Mouse (Mus musculus) embryonic facial prominence, embryonic 14.5 days (tissue): ENCODE measurements around the gene Adamtsl2. TPM values are rescaled to one million over a fixed set of nuclear protein-coding genes. Genes with fewer than 3 reads are reported as not detected.

ENCODE experiments used
- ATAC-seq: fragments of 200-750 bp; cut with Nextera tagmentation; 2 replicates; pipeline ENCODE4 v1.8.0; 2017; ENCODE audit warnings: low read depth, moderate number of reproducible peaks, moderate TSS enrichment
- DNase-seq: peaks from one replicate; pipeline ENCODE4 v3.0.0-alpha.2; 2015; ENCODE audit warnings: low spot score
- H3K27ac ChIP-seq: fragments of 300-500 bp; sonication (generic); replicated peaks from 2 replicates; pipeline ENCODE4 v1.5.1; 2014; ENCODE audit warnings: low read depth, mild to moderate bottlenecking, low read length, moderate library complexity
- H3K27me3 ChIP-seq: fragments of 300-500 bp; sonication (generic); replicated peaks from 2 replicates; pipeline ENCODE4 v1.6.1; 2014; ENCODE audit warnings: low read length; ENCODE audit not compliant: control insufficient read depth, insufficient read depth
- H3K36me3 ChIP-seq: fragments of 300-500 bp; sonication (generic); 2 replicates; pipeline ENCODE4 v1.6.1; 2014; ENCODE audit warnings: low read length, mixed read lengths; ENCODE audit not compliant: control insufficient read depth, insufficient read depth
- H3K4me1 ChIP-seq: fragments of 300-500 bp; sonication (generic); 2 replicates; pipeline ENCODE4 v1.6.1; 2014; ENCODE audit warnings: antibody characterized with exemption, low read length; ENCODE audit not compliant: control insufficient read depth, insufficient read depth
- H3K4me2 ChIP-seq: fragments of 300-500 bp; sonication (generic); 2 replicates; pipeline ENCODE4 v1.6.1; 2014; ENCODE audit warnings: low read depth, mild to moderate bottlenecking, low read length, moderate library complexity, mixed read lengths
- H3K4me3 ChIP-seq: fragments of 300-500 bp; sonication (generic); 2 replicates; pipeline ENCODE4 v1.5.1; 2014; ENCODE audit warnings: low read depth, mild to moderate bottlenecking, low read length
- H3K9ac ChIP-seq: fragments of 300-500 bp; sonication (generic); 2 replicates; pipeline ENCODE4 v1.6.1; 2014; ENCODE audit warnings: low read depth, mild to moderate bottlenecking, low read length, moderate library complexity, mixed read lengths
- H3K9me3 ChIP-seq: fragments of 300-500 bp; sonication (generic); 2 replicates; pipeline ENCODE4 v1.6.1; 2016; ENCODE audit warnings: low read length; ENCODE audit not compliant: control insufficient read depth
- WGBS: fragments of 180-500 bp; shearing (Covaris S2); extraction: QIAGEN DNeasy Blood & Tissue Kit; methylation state at CpG from one replicate; pipeline ENCODE4 v1.1.7; 2014; 5-methylcytosine and 5-hydroxymethylcytosine counted together
- polyA plus RNA-seq: library from polyadenylated mRNA; unstranded; fragments of >200 nt; fragmentation: Nextera tagmentation; extraction: Ambion mirVana; gene quantifications from 2 replicates; pipeline ENCODE4 v1.2.1, GENCODE M21; 2014

Gene Adamtsl2
- polyA plus RNA-seq, 1 experiment from 2014 or later, result 4.6 TPM

GRCm38 (mm10) chr2:27070247-27070813, 8.8 kb upstream of the Adamtsl2 start:
- no peak for ATAC-seq
- H3K27ac ChIP-seq, result no peak overlapping the region
- WGBS, result 80% methylated on average over 2 of the region's 2 CpGs
- no peaks in the 10 kb centered on the region for H3K27me3 ChIP-seq
- peak overlapping the region; percentile 13; the same call in 1 of the 2 replicates for H3K4me3 ChIP-seq
- H3K4me1 ChIP-seq, result peaks cover 11% of the 10 kb centered on the region; the same call in 1 of the 2 replicates
- no peak for DNase-seq
- no peaks in the 10 kb centered on the region for H3K9me3 ChIP-seq
- H3K4me2 ChIP-seq, result no peak overlapping the region
- H3K9ac ChIP-seq, result no peak overlapping the region
- H3K36me3 ChIP-seq, result no peaks in the 10 kb centered on the region

- Histone ChIP-seq H3K9ac (no peak overlapping the region), H3K27me3 (no peaks in the 10 kb centered on the region), H3K4me3 (peak overlapping the region; percentile 13; the same call in 1 of the 2 replicates), H3K36me3 (no peaks in the 10 kb centered on the region), H3K9me3 (no peaks in the 10 kb centered on the region), H3K4me1 (peaks cover 11% of the 10 kb centered on the region; the same call in 1 of the 2 replicates), H3K27ac (no peak overlapping the region), H3K4me2 (no peak overlapping the region)
- WGBS, result 10% methylated on average over 4 of the region's 4 CpGs
- ATAC-seq (peak; percentile 37; the same call in 1 of the 2 replicates), DNase-seq (peak; percentile 82)
Measured at GRCm38 (mm10) chr2:27071137-27071536, 8.0 kb upstream of the Adamtsl2 start.

GRCm38 (mm10) chr2:27071978-27072377, 7.2 kb upstream of the Adamtsl2 start, which contains the start of gene Mymk:
Gene Mymk (minus strand): TSS chr2:27072179.
- peak within 1 kb of the TSS; percentile 13; the same call in 1 of the 2 replicates for H3K4me3 ChIP-seq
- no peaks in the 10 kb centered on the region for H3K36me3 ChIP-seq
- H3K4me2 ChIP-seq, result no peak within 1 kb of the TSS
- ATAC-seq (no peak), DNase-seq (peak; percentile 61)
- peak within 1 kb of the TSS; percentile 8; the same call in 1 of the 2 replicates for H3K9ac ChIP-seq
- peaks cover 11% of the 10 kb centered on the region; the same call in 1 of the 2 replicates for H3K4me1 ChIP-seq
- no peaks in the 10 kb centered on the region for H3K27me3 ChIP-seq
- 71% methylated on average over 2 of the region's 2 CpGs for WGBS
- H3K9me3 ChIP-seq, result no peaks in the 10 kb centered on the region
- H3K27ac ChIP-seq, result no peak within 1 kb of the TSS; the same call in 1 of the 2 replicates

- Histone ChIP-seq H3K27ac (no peak overlapping the region), H3K36me3 (no peaks in the 10 kb centered on the region), H3K9ac (no peak overlapping the region), H3K27me3 (no peaks in the 10 kb centered on the region; the same call in 1 of the 2 replicates), H3K4me3 (no peak overlapping the region), H3K4me2 (no peak overlapping the region), H3K4me1 (peaks cover 13% of the 10 kb centered on the region), H3K9me3 (no peaks in the 10 kb centered on the region)
- no peak for ATAC-seq
- 60% methylated on average over 4 of the region's 4 CpGs for WGBS
- no peak for DNase-seq
Measured at GRCm38 (mm10) chr2:27073407-27073806, 5.8 kb upstream of the Adamtsl2 start.

- Histone ChIP-seq H3K27me3 (no peaks in the 10 kb centered on the region; the same call in 1 of the 2 replicates), H3K4me3 (no peak overlapping the region), H3K4me2 (no peak overlapping the region), H3K4me1 (peaks cover 27% of the 10 kb centered on the region), H3K9me3 (no peaks in the 10 kb centered on the region), H3K9ac (no peak overlapping the region), H3K36me3 (no peaks in the 10 kb centered on the region), H3K27ac (no peak overlapping the region)
- DNase-seq (no peak), ATAC-seq (no peak)
- 81% methylated on average over 4 of the region's 4 CpGs for WGBS
Measured at GRCm38 (mm10) chr2:27074804-27075203, 4.4 kb upstream of the Adamtsl2 start.

GRCm38 (mm10) chr2:27075485-27075884, 3.7 kb upstream of the Adamtsl2 start:
- 67% methylated on average over 3 of the region's 3 CpGs for WGBS
- peaks cover 31% of the 10 kb centered on the region for H3K4me1 ChIP-seq

GRCm38 (mm10) chr2:27077655-27078244, 1.4 kb upstream of the Adamtsl2 start:
- DNase-seq, result no peak

More at GRCm38 (mm10) chr2:27075485-27075884, 3.7 kb upstream of the Adamtsl2 start:
- Histone ChIP-seq H3K27ac (no peak overlapping the region), H3K36me3 (no peaks in the 10 kb centered on the region), H3K27me3 (no peaks in the 10 kb centered on the region; the same call in 1 of the 2 replicates), H3K4me3 (no peak overlapping the region), H3K9me3 (no peaks in the 10 kb centered on the region), H3K4me2 (no peak overlapping the region), H3K9ac (no peak overlapping the region)
- ATAC-seq (peak; percentile 31; the same call in 1 of the 2 replicates), DNase-seq (peak; percentile 66)

GRCm38 (mm10) chr2:27078312-27078711, 867 bp upstream of the Adamtsl2 start:
- Histone ChIP-seq H3K27ac (no peak overlapping the region), H3K4me3 (no peak overlapping the region), H3K4me1 (peaks cover 27% of the 10 kb centered on the region), H3K27me3 (no peaks in the 10 kb centered on the region; the same call in 1 of the 2 replicates), H3K9ac (no peak overlapping the region), H3K36me3 (no peaks in the 10 kb centered on the region), H3K9me3 (no peaks in the 10 kb centered on the region), H3K4me2 (0 out of 2 replicates have a peak overlapping the region, but pooled peaks have one; percentile 16)
- no peak for ATAC-seq
- DNase-seq, result no peak
- 30% methylated on average over 2 of the region's 2 CpGs for WGBS

More at GRCm38 (mm10) chr2:27077655-27078244, 1.4 kb upstream of the Adamtsl2 start:
- ATAC-seq, result no peak
- H3K4me1 ChIP-seq, result peaks cover 27% of the 10 kb centered on the region
- H3K27me3 ChIP-seq, result no peaks in the 10 kb centered on the region; the same call in 1 of the 2 replicates
- no peak overlapping the region for H3K4me2 ChIP-seq
- 48% methylated on average over 10 of the region's 10 CpGs for WGBS
- H3K9me3 ChIP-seq, result no peaks in the 10 kb centered on the region
- H3K27ac ChIP-seq, result no peak overlapping the region
- no peak overlapping the region for H3K4me3 ChIP-seq
- H3K9ac ChIP-seq, result no peak overlapping the region
- H3K36me3 ChIP-seq, result no peaks in the 10 kb centered on the region
